Mouse (Mus musculus): Measurements from ENCODE around the gene C1ra. TPM values are rescaled to one million over a fixed set of nuclear protein-coding genes. Genes with fewer than 3 reads are reported as not detected.
"Not testable (repeated sequence)": the region's sequence is repeated elsewhere in the genome, so short reads cannot be mapped to it uniquely, and the experiment has no call there.

The C1ra gene
- polyA plus RNA-seq (2012; rRNA removed) = 74.5 and 121 TPM in 2 replicates

- DNase-seq (ENCODE audit: low spot score) = no peak
These were observed at the start of gene C1ra for GRCm38 (mm10) chr6:124512355-124512836. TSS of gene C1ra (plus strand) at chr6:124512405.

GRCm38 (mm10) chr6:124463881-124464291, 48.3 kb upstream of the C1ra start:
- DNase-seq (ENCODE audit: low spot score) = no peak

GRCm38 (mm10) chr6:124464305-124465271, 47.6 kb upstream of the C1ra start, which contains the start of gene Clstn3:
TSS of gene Clstn3 (minus strand) at chr6:124464794.
- DNase-seq (ENCODE audit: low spot score) = no peak

- DNase-seq (ENCODE audit: low spot score) = no peak
These were observed 46.9 kb upstream of the C1ra start for GRCm38 (mm10) chr6:124465299-124465698.

- DNase-seq (ENCODE audit: low spot score) = no peak
These were observed 46.5 kb upstream of the C1ra start for GRCm38 (mm10) chr6:124465729-124466128.

GRCm38 (mm10) chr6:124471121-124471520, 41.1 kb upstream of the C1ra start:
- no peak for DNase-seq (ENCODE audit: low spot score)

GRCm38 (mm10) chr6:124471783-124472638, 40.2 kb upstream of the C1ra start:
- not testable (repeated sequence) for DNase-seq (ENCODE audit: low spot score)

GRCm38 (mm10) chr6:124472801-124473200, 39.4 kb upstream of the C1ra start:
- no peak for DNase-seq (ENCODE audit: low spot score)

GRCm38 (mm10) chr6:124474621-124475020, 37.6 kb upstream of the C1ra start:
- DNase-seq (ENCODE audit: low spot score) = no peak

GRCm38 (mm10) chr6:124475335-124476075, 36.7 kb upstream of the C1ra start:
- DNase-seq (ENCODE audit: low spot score) = not testable (repeated sequence)

- no peak for DNase-seq (ENCODE audit: low spot score)
These were observed 36.0 kb upstream of the C1ra start for GRCm38 (mm10) chr6:124476216-124476615.

- DNase-seq (ENCODE audit: low spot score) = no peak
These were observed 35.4 kb upstream of the C1ra start for GRCm38 (mm10) chr6:124476796-124477195.

GRCm38 (mm10) chr6:124477221-124477655, 35.0 kb upstream of the C1ra start:
- DNase-seq (ENCODE audit: low spot score) = no peak

- DNase-seq (ENCODE audit: low spot score) = no peak
These were observed 34.1 kb upstream of the C1ra start for GRCm38 (mm10) chr6:124477922-124478651.

GRCm38 (mm10) chr6:124478874-124479572, 33.2 kb upstream of the C1ra start:
- no peak for DNase-seq (ENCODE audit: low spot score)

- DNase-seq (ENCODE audit: low spot score) = no peak
These were observed 32.7 kb upstream of the C1ra start for GRCm38 (mm10) chr6:124479573-124479930.

GRCm38 (mm10) chr6:124480295-124480694, 31.9 kb upstream of the C1ra start:
- DNase-seq (ENCODE audit: low spot score) = no peak

GRCm38 (mm10) chr6:124481571-124481970, 30.6 kb upstream of the C1ra start:
- DNase-seq (ENCODE audit: low spot score) = no peak

- not testable (repeated sequence) for DNase-seq (ENCODE audit: low spot score)
These were observed 28.4 kb upstream of the C1ra start for GRCm38 (mm10) chr6:124483831-124484230.

GRCm38 (mm10) chr6:124484851-124485250, 27.4 kb upstream of the C1ra start:
- no peak for DNase-seq (ENCODE audit: low spot score)

Measured in urinary bladder, adult 2 months (tissue).